Mouse (Mus musculus) retina, postnatal 7 days (tissue): ENCODE data around the gene Zic2.
"Not testable (repeated sequence)": the region's sequence is repeated elsewhere in the genome, so short reads cannot be mapped to it uniquely, and the experiment has no call there.

ENCODE experiments used
- DNase-seq: peaks from one replicate; pipeline ENCODE4 v3.0.0-alpha.2; 2012; ENCODE audit warnings: low read depth, low spot score

Zic2 gene

GRCm38 (mm10) chr14:122474891-122475556 lies at the start of gene Zic2:
Gene Zic2, plus strand, starts transcription at chr14:122475435.
- DNase-seq, result no peak

- DNase-seq, result no peak
These were observed 48.6 kb upstream of the Zic2 start for GRCm38 (mm10) chr14:122426529-122427203.

- no peak for DNase-seq
These were observed 48.1 kb upstream of the Zic2 start for GRCm38 (mm10) chr14:122427204-122427560.

GRCm38 (mm10) chr14:122427654-122428053 lies 47.6 kb upstream of the Zic2 start:
- no peak for DNase-seq

- no peak for DNase-seq
These were observed 42.7 kb upstream of the Zic2 start for GRCm38 (mm10) chr14:122432558-122432957.

- DNase-seq, result no peak
These were observed 41.2 kb upstream of the Zic2 start for GRCm38 (mm10) chr14:122434039-122434438.

- no peak for DNase-seq
These were observed 38.4 kb upstream of the Zic2 start for GRCm38 (mm10) chr14:122436850-122437249.

GRCm38 (mm10) chr14:122449601-122450495 lies 25.4 kb upstream of the Zic2 start:
- DNase-seq, result no peak

- DNase-seq, result no peak
These were observed 24.5 kb upstream of the Zic2 start, which contains the start of gene Gm5089 for GRCm38 (mm10) chr14:122450496-122451382. Gene Gm5089, minus strand, starts transcription at chr14:122451115.

GRCm38 (mm10) chr14:122451551-122452145 lies 23.6 kb upstream of the Zic2 start:
- no peak for DNase-seq

GRCm38 (mm10) chr14:122452701-122453387 lies 22.4 kb upstream of the Zic2 start:
- DNase-seq, result no peak

GRCm38 (mm10) chr14:122453388-122453995 lies 21.7 kb upstream of the Zic2 start:
- DNase-seq, result no peak

GRCm38 (mm10) chr14:122453996-122454738 lies 21.1 kb upstream of the Zic2 start:
- no peak for DNase-seq

- DNase-seq, result no peak
These were observed 20.2 kb upstream of the Zic2 start for GRCm38 (mm10) chr14:122454901-122455561.

- no peak for DNase-seq
These were observed 19.7 kb upstream of the Zic2 start for GRCm38 (mm10) chr14:122455562-122455958.

- DNase-seq, result not testable (repeated sequence)
These were observed 15.9 kb upstream of the Zic2 start for GRCm38 (mm10) chr14:122459332-122459731.

GRCm38 (mm10) chr14:122459776-122460175 lies 15.5 kb upstream of the Zic2 start:
- no peak for DNase-seq

- DNase-seq, result no peak
These were observed 15.0 kb upstream of the Zic2 start for GRCm38 (mm10) chr14:122460226-122460625.

GRCm38 (mm10) chr14:122461500-122461899 lies 13.7 kb upstream of the Zic2 start:
- DNase-seq, result no peak
